Mouse (Mus musculus) liver, embryonic 14.5 days (tissue): ENCODE measurements around the gene Gm8978. TPM values are rescaled to one million over a fixed set of nuclear protein-coding genes. Genes with fewer than 3 reads are reported as not detected.
A peak's percentile ranks its signal among the peaks of the same experiment; 100 is the strongest.
"Not testable (repeated sequence)": the region's sequence is repeated elsewhere in the genome, so short reads cannot be mapped to it uniquely, and the experiment has no call there.

ENCODE experiments used
- ATAC-seq: fragments of 200-750 bp; cut with Nextera tagmentation; 2 replicates; pipeline ENCODE4 v1.8.0; 2017; ENCODE audit warnings: moderate number of reproducible peaks, mild to moderate bottlenecking, moderate library complexity; ENCODE audit not compliant: insufficient read depth
- DNase-seq, 3 experiments: peaks; one replicate each; pipeline ENCODE4 v3.0.0-alpha.2; 2012 to 2013; ENCODE audit warnings: low read depth in 3 of 3, low spot score in 3 of 3
- H3K27ac ChIP-seq: fragments of 300-500 bp; sonication (generic); 2 replicates; pipeline ENCODE4 v1.5.1; 2014; ENCODE audit warnings: moderate library complexity, mild to moderate bottlenecking, control low read depth, inconsistent platforms
- H3K27me3 ChIP-seq: fragments of 300-500 bp; sonication (generic); 2 replicates; pipeline ENCODE4 v1.6.1; 2014; ENCODE audit warnings: mild to moderate bottlenecking, low read length, moderate library complexity; ENCODE audit not compliant: control insufficient read depth, insufficient read depth
- H3K36me3 ChIP-seq: fragments of 300-500 bp; sonication (generic); replicated peaks from 2 replicates; pipeline ENCODE4 v1.6.1; 2014; ENCODE audit warnings: low read depth; ENCODE audit not compliant: control insufficient read depth, insufficient read depth
- H3K4me1 ChIP-seq, 2 experiments: fragments of 200-500 bp in 1 of 2; fragments of 300-500 bp in 1 of 2; sonication (generic) in 1 of 2; replicated peaks; 2 replicates each; pipeline ENCODE4 v1.6.1; 2012 to 2014; ENCODE audit warnings: antibody characterized with exemption in 1 of 2, inconsistent platforms in 1 of 2, low read length in 1 of 2; ENCODE audit not compliant: control insufficient read depth in 2 of 2, insufficient read depth in 2 of 2
- H3K4me2 ChIP-seq: fragments of 300-500 bp; sonication (generic); 2 replicates; pipeline ENCODE4 v1.6.1; 2014; ENCODE audit warnings: low read depth, mild to moderate bottlenecking, control low read depth, moderate library complexity
- H3K4me3 ChIP-seq, 2 experiments: fragments of 200-500 bp in 1 of 2; fragments of 300-500 bp in 1 of 2; sonication (generic) in 1 of 2; 2 replicates each; pipeline ENCODE4 v1.5.1; 2012 to 2014; ENCODE audit warnings: low read depth in 2 of 2, low read length in 2 of 2, mild to moderate bottlenecking in 2 of 2, control low read depth in 1 of 2, inconsistent platforms in 1 of 2, moderate library complexity in 1 of 2; ENCODE audit not compliant: insufficient read depth in 1 of 2
- H3K9ac ChIP-seq: fragments of 300-500 bp; sonication (generic); replicated peaks from 2 replicates; pipeline ENCODE4 v1.6.1; 2014; ENCODE audit warnings: mild to moderate bottlenecking, control low read depth, moderate library complexity
- H3K9me3 ChIP-seq: fragments of 300-500 bp; sonication (generic); 2 replicates; pipeline ENCODE4 v1.6.1; 2016; ENCODE audit warnings: low read length, mixed read lengths; ENCODE audit not compliant: control insufficient read depth
- WGBS: fragments of 180-500 bp; shearing (Covaris S2); extraction: QIAGEN DNeasy Blood & Tissue Kit; methylation state at CpG from one replicate; pipeline ENCODE4 v1.1.7; 2014; ENCODE audit not compliant: insufficient replicate concordance; 5-methylcytosine and 5-hydroxymethylcytosine counted together
- microRNA-seq: library from miRNA; unstranded; fragments of <30 nt; microRNA quantifications from one replicate; pipeline ENCODE4, GENCODE M21; 2016
- polyA plus RNA-seq, 2 experiments: library from polyadenylated mRNA; depleted of rRNA in 1 of 2; stranded (reverse) in 1 of 2; unstranded in 1 of 2; fragments of >200 nt; fragmentation: Nextera tagmentation in 1 of 2; extraction: Ambion mirVana in 1 of 2; gene quantifications; 2 replicates each; pipeline versions ENCODE4 v1.2.1 to v1.2.3; 2012 to 2014

Gm8978 gene
- polyA plus RNA-seq (2012; rRNA removed) (not detected in 2 replicates), polyA plus RNA-seq (2014; fragmentation: Nextera tagmentation; extraction: Ambion mirVana) (not detected in 2 replicates)

DNA sequence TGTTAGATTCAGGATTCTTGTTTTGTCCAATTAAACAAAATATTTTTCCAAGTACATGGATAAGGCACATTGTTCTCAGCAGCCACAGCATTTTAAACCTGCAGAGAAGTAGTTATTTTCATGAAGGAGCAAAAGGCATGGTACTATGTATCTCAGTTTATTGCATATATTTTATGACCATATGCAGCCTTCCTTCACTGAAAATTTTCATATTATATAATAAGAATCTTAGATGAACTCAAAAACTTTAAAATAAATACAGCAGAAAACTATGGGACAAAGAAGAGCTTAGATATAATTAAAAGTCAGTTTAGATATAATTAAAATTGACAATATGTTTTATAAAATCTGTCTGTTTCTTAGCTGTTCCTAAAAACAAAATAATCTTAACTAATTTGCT, at the start of gene Gm8978:
Gene Gm8978, minus strand, starts transcription at position 101 of the 400 bp plus-strand sequence.
- H3K27ac ChIP-seq, H3K27me3 ChIP-seq, DNase-seq, H3K4me3 ChIP-seq, H3K9ac ChIP-seq, H3K4me1 ChIP-seq, H3K36me3 ChIP-seq, H3K4me2 ChIP-seq, ATAC-seq, H3K9me3 ChIP-seq: not testable (repeated sequence)

DNA sequence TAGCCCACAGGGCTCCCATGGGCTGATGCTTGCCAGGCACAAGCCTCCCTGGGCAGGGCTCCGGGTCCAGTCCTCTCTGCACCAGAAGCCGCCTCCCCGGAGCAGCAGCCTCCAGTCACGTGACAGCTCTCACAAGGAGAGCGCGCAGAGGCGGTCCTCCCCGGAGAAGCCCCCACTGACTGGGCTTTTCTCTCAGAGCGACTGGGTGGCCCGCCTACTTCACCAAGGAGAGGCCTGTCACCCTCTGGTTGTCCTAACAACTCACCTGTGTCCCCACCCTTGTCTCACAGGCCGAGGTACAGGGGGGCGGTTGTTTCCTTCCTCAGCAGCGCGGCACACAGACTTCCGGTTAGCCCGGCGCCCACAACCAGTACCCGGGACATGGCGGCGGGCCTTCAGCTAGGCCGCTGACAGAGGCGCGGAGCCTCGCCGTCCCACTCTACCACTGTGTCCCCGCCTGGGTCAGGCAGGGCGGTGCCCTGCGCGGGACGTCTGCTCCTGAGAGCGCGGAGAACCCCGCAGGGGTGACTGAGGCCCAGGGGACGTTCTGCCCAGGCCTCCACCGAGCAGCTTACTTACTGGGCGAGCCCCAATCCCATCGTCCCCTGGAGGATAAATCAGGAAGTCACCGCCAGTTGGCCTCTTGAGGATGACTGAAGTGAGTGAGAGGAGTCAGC, 35.3 kb downstream of the Gm8978 start:
- 10% methylated on average over 6 of the region's 38 CpGs for WGBS
- peak overlapping the region; percentile 58 for H3K4me2 ChIP-seq
- DNase-seq (peak; percentile 6 to 11 (median 10)), ATAC-seq (peak; percentile 82)
- not testable (repeated sequence) for H3K27me3 ChIP-seq, H3K27ac ChIP-seq, H3K4me1 ChIP-seq, H3K36me3 ChIP-seq, H3K9me3 ChIP-seq
- H3K4me3 ChIP-seq: peak overlapping the region; percentile 37 to 45
- 0 out of 2 replicates have a peak overlapping the region, but pooled peaks have one; percentile 3 for H3K9ac ChIP-seq

DNA sequence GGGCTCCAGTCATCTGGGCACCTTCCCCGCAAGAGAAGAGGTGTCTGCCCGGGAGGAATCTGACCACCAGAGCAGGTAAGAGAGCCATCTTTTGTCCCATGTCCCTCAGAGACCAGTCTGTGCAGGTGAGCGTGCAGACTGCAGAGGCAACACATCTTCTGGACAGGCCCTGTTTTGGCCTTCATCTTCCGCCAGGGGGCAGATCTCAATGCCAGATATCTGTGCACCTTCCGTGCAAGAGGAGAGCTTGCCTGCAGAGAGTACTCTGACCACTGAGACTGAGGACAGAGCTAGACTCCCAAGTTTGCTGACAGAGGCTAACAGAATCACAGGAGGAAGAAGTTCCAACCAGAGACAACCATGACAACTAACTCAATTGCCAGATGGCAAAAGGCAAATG, 56.5 kb downstream of the Gm8978 start:
- not testable (repeated sequence) for H3K27me3 ChIP-seq, H3K4me2 ChIP-seq, H3K9me3 ChIP-seq, H3K36me3 ChIP-seq, H3K4me3 ChIP-seq, H3K4me1 ChIP-seq, H3K27ac ChIP-seq, ATAC-seq, H3K9ac ChIP-seq, DNase-seq
- whole genome bisulfite sequencing: 63% methylated on average over 5 of the region's 5 CpGs

Small RNA genes within 50 kb of the gene (microRNA-seq; reads per million reads assigned to microRNA genes)
- gene Gm27440: not detected

Other genes with a start within 250 kb of the Gm8978 start
- gene Rnls, start 233.0 kb downstream of the Gm8978 start, polyA plus RNA-seq (2012; rRNA removed): 0.22 and 0.29 TPM in 2 replicates
- 1.0 and 1.2 TPM in 2 replicates for gene Rnls, start 233.0 kb downstream of the Gm8978 start, polyA plus RNA-seq (2014; fragmentation: Nextera tagmentation; extraction: Ambion mirVana)
- not detected in 2 replicates for gene Lipo4, start 107.5 kb downstream of the Gm8978 start, polyA plus RNA-seq (2012; rRNA removed)
- gene Lipo4, start 107.5 kb downstream of the Gm8978 start, polyA plus RNA-seq (2014; fragmentation: Nextera tagmentation; extraction: Ambion mirVana): not detected in 2 replicates
- 0.02 and 0.03 TPM in 2 replicates for gene Lipo2, start 126.1 kb upstream of the Gm8978 start, polyA plus RNA-seq (2012; rRNA removed)
- not detected in 2 replicates for gene Lipo2, start 126.1 kb upstream of the Gm8978 start, polyA plus RNA-seq (2014; fragmentation: Nextera tagmentation; extraction: Ambion mirVana)
- 0.74 and 1.0 TPM in 2 replicates for gene Lipo3, start 136.7 kb upstream of the Gm8978 start, polyA plus RNA-seq (2012; rRNA removed)
- 2.7 and 3.4 TPM in 2 replicates for gene Lipo3, start 136.7 kb upstream of the Gm8978 start, polyA plus RNA-seq (2014; fragmentation: Nextera tagmentation; extraction: Ambion mirVana)
- not detected in 2 replicates for gene Lipo1, start 162.2 kb upstream of the Gm8978 start, polyA plus RNA-seq (2012; rRNA removed)
- not detected in 2 replicates for gene Lipo1, start 162.2 kb upstream of the Gm8978 start, polyA plus RNA-seq (2014; fragmentation: Nextera tagmentation; extraction: Ambion mirVana)